Mouse (Mus musculus) erythroblast, embryonic 14.5 days (primary cell): ENCODE data around the gene Lrrc49. TPM values are rescaled to one million over a fixed set of nuclear protein-coding genes. Genes with fewer than 3 reads are reported as not detected.

Experiments used
- H3K27me3 ChIP-seq: 2 replicates; pipeline ENCODE4 v1.6.1; 2012; ENCODE audit warnings: inconsistent platforms; ENCODE audit not compliant: control insufficient read depth
- H3K36me3 ChIP-seq: 2 replicates; pipeline ENCODE4 v1.6.1; 2012; ENCODE audit warnings: mild to moderate bottlenecking, inconsistent platforms; ENCODE audit not compliant: control insufficient read depth
- H3K4me1 ChIP-seq: 2 replicates; pipeline ENCODE4 v1.6.1; 2012; ENCODE audit warnings: inconsistent platforms; ENCODE audit not compliant: control insufficient read depth
- H3K4me3 ChIP-seq: replicated peaks from 2 replicates; pipeline ENCODE3; 2012; ENCODE audit warnings: moderate library complexity, mild to moderate bottlenecking, inconsistent platforms
- H3K9me3 ChIP-seq: 2 replicates; pipeline ENCODE4 v1.6.1; 2012; ENCODE audit warnings: low read length, inconsistent platforms, mixed read lengths; ENCODE audit not compliant: control insufficient read depth
- GATA1 ChIP-seq: IDR thresholded peaks from 2 replicates; pipeline ENCODE4 v1.6.1; 2012; ENCODE audit warnings: low read length, inconsistent platforms, mixed read lengths
- TAL1 ChIP-seq: IDR thresholded peaks from 3 replicates; pipeline ENCODE4 v1.6.1; 2012; ENCODE audit warnings: low read length, inconsistent platforms, mixed read lengths
- polyA plus RNA-seq: library from polyadenylated mRNA; stranded (reverse); fragments of >175 nt; gene quantifications from 2 replicates; pipeline ENCODE4 v1.2.3, GENCODE M21; 2012

The Lrrc49 gene
- polyA plus RNA-seq, 1 experiment, result 0.10 TPM

DNA sequence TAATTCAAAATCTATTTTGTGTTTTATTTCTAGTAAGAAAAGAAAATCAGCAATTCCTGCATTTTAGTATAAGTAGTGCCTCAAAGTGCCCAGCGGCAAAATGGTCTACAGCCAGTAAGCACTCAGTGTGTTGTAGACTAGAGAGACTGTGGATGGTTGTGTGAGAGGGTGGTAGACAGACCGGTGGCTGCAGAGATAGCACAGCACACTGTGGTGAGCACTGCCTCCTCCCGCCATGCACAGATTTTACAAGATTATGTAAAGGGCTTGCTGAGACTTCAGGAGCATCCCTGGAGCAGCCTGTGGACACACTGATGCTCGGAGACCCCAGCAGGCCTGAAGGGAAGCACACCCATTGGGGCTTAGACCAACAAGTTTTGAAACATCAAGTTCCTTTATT is 5.2 kb downstream of the Lrrc49 start:
- Histone ChIP-seq H3K4me3 (no peak overlapping the region), H3K27me3 (no peaks in the 10 kb centered on the region; the same call in none of the 2 replicates), H3K4me1 (peaks cover 6% of the 10 kb centered on the region), H3K36me3 (no peaks in the 10 kb centered on the region), H3K9me3 (no peaks in the 10 kb centered on the region)
- TF ChIP-seq TAL1 (no peak), GATA1 (no peak)

- TF ChIP-seq GATA1, result no peak
- no peak for TF ChIP-seq TAL1
- Histone ChIP-seq H3K4me3 (no peak overlapping the region), H3K36me3 (no peaks in the 10 kb centered on the region), H3K9me3 (no peaks in the 10 kb centered on the region), H3K4me1 (no peaks in the 10 kb centered on the region), H3K27me3 (no peaks in the 10 kb centered on the region)
These were observed 7.0 kb downstream of the Lrrc49 start for GRCm38 (mm10) chr9:60681005-60681404.

DNA sequence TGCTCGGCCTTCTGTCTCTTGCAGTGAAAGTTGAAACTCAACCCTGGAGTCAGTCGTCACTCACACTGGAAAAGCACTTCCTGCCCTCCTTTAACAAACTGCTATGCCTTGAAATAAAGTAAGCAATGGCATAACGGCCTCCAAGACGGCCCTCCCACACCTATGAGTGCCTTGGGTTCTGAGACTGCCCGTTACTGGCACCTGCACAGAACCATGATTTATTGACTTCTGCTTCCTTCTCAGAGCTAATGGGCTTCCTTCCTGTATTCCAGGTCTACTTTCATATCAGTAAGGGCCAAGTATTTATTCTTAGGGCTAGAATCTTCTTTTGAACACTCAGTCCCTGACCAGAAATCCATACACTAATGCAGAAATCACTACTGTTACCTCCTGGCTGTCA is 9.0 kb downstream of the Lrrc49 start:
- Histone ChIP-seq H3K4me1 (no peaks in the 10 kb centered on the region), H3K36me3 (no peaks in the 10 kb centered on the region), H3K27me3 (no peaks in the 10 kb centered on the region), H3K4me3 (no peak overlapping the region), H3K9me3 (no peaks in the 10 kb centered on the region)
- TF ChIP-seq TAL1, result no peak
- TF ChIP-seq GATA1, result no peak

DNA sequence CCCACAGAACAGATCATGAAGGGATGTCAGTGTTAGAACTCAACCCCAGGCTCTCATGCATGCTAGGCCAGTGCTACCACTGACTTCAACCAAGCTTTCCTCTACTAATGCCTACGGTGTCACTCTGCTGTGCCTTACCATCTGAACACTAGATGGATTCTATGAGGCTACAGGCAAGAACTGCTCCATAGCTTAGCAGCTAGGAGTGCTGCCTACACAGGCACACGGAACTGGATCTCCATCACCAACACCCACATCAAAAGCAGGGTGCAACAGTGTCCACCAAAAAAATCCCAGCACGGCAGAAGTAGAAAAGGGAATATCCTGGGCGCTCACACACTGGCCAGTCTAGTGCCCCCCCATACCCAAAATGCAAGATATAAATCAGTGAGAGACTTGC is 11.5 kb downstream of the Lrrc49 start:
- H3K4me1 ChIP-seq, result no peaks in the 10 kb centered on the region
- peak; percentile 6; the same call in 1 of the 2 replicates for TF ChIP-seq GATA1
- TF ChIP-seq TAL1, result no peak
- H3K9me3 ChIP-seq, result no peaks in the 10 kb centered on the region
- H3K4me3 ChIP-seq, result no peak overlapping the region
- H3K27me3 ChIP-seq, result no peaks in the 10 kb centered on the region
- H3K36me3 ChIP-seq, result no peaks in the 10 kb centered on the region

GRCm38 (mm10) chr9:60674780-60675179 is 13.2 kb downstream of the Lrrc49 start:
- no peak overlapping the region for H3K4me3 ChIP-seq
- H3K4me1 ChIP-seq, result no peaks in the 10 kb centered on the region
- no peaks in the 10 kb centered on the region for H3K9me3 ChIP-seq
- TF ChIP-seq GATA1 (no peak), TAL1 (no peak)
- no peaks in the 10 kb centered on the region for H3K36me3 ChIP-seq
- H3K27me3 ChIP-seq, result no peaks in the 10 kb centered on the region

GRCm38 (mm10) chr9:60672568-60672967 is 15.4 kb downstream of the Lrrc49 start:
- Histone ChIP-seq H3K36me3 (no peaks in the 10 kb centered on the region), H3K4me3 (no peak overlapping the region), H3K27me3 (no peaks in the 10 kb centered on the region), H3K9me3 (no peaks in the 10 kb centered on the region), H3K4me1 (no peaks in the 10 kb centered on the region)
- TF ChIP-seq GATA1 (no peak), TAL1 (no peak)

DNA sequence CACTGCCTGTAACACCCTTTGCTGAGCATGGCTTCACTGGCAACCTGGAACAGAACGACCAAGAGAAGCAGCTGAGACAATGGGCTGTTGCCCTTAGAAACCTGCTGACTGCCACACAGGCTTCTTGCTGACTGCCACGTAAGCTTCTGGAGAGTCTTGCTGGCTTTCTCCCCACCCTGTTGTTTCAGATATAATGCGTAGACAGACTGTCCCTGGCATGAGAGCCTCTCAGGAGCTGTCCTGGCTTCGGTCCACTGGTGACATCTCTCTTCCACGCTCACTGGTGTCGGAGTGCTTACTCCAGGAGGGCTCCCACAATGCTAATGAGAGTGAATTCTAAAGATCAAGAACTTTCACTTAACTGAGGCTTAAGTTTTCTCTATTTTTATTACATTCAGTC is 19.1 kb downstream of the Lrrc49 start:
- Histone ChIP-seq H3K4me1 (no peaks in the 10 kb centered on the region), H3K27me3 (no peaks in the 10 kb centered on the region), H3K4me3 (no peak overlapping the region), H3K36me3 (no peaks in the 10 kb centered on the region), H3K9me3 (no peaks in the 10 kb centered on the region)
- TF ChIP-seq TAL1 (no peak), GATA1 (no peak)

GRCm38 (mm10) chr9:60665535-60665934 is 22.4 kb downstream of the Lrrc49 start:
- H3K4me1 ChIP-seq, result no peaks in the 10 kb centered on the region

GRCm38 (mm10) chr9:60664866-60665265 is 23.1 kb downstream of the Lrrc49 start:
- Histone ChIP-seq H3K9me3 (no peaks in the 10 kb centered on the region), H3K27me3 (no peaks in the 10 kb centered on the region), H3K36me3 (no peaks in the 10 kb centered on the region), H3K4me3 (no peak overlapping the region), H3K4me1 (no peaks in the 10 kb centered on the region)
- TF ChIP-seq TAL1, result no peak
- no peak for TF ChIP-seq GATA1

More at GRCm38 (mm10) chr9:60665535-60665934, 22.4 kb downstream of the Lrrc49 start:
- H3K36me3 ChIP-seq, result no peaks in the 10 kb centered on the region
- TF ChIP-seq GATA1 (no peak), TAL1 (no peak)
- no peaks in the 10 kb centered on the region for H3K9me3 ChIP-seq
- H3K4me3 ChIP-seq, result no peak overlapping the region
- no peaks in the 10 kb centered on the region for H3K27me3 ChIP-seq

- Histone ChIP-seq H3K4me3 (no peak overlapping the region), H3K9me3 (no peaks in the 10 kb centered on the region), H3K27me3 (no peaks in the 10 kb centered on the region), H3K36me3 (no peaks in the 10 kb centered on the region), H3K4me1 (no peaks in the 10 kb centered on the region)
- TF ChIP-seq GATA1 (no peak), TAL1 (no peak)
These were observed 23.6 kb downstream of the Lrrc49 start for GRCm38 (mm10) chr9:60664385-60664784.
